In genomic region chr4:66126181-66126580, GRCm38 (mm10) we compare ENCODE assay signal across 12 mouse cellular contexts.
DNase-seq lines count a peak whose midpoint lies in the region.
"Had no signal": no experiment of that assay in that cellular context is flagged by ENCODE, and none has a peak within 500 bp of the region (broad histone marks: within the 10 kb centered on the region; RNA-seq: fewer than 3 reads in every experiment).

No protein-coding gene starts in this region.

- intact Hi-C loops in heart, postnatal 25 days (cut with DNase I), result no loop called here

- DNase-seq in embryo, embryonic 11 days, result peak; percentile 2
- DNase-seq in embryo, embryonic 9.5 days (ENCODE audit: extremely low spot score), result no peak
- peak; percentile 11 for DNase-seq in layer of hippocampus, adult 11-12 months (ENCODE audit: low spot score)
- DNase-seq in layer of hippocampus, postnatal 10 days (ENCODE audit: low spot score in 2 of 2), result no peak
- peak; percentile 6 for DNase-seq in right cerebral cortex, adult 18-20 months
- DNase-seq in right cerebral cortex, postnatal 14 days, result no peak
- peak; percentile 31 for DNase-seq in telencephalon, adult 2 months (ENCODE audit: low read depth, low spot score)
- no peak for DNase-seq in heart, postnatal 25 days (ENCODE audit: low spot score)
- DNase-seq: adrenal gland, postnatal 14 days; gastrocnemius, postnatal 10 days; heart, adult 18-20 months; heart, postnatal 10 days had no signal

Comparison
In these comparisons a context has a peak if more than half of its experiments do, and no peak if none do; other contexts are left out.
1. DNase-seq: peak in embryo, embryonic 11 days (single experiment), layer of hippocampus, adult 11-12 months (single experiment), right cerebral cortex, adult 18-20 months (single experiment) and telencephalon, adult 2 months (single experiment); none in embryo, embryonic 9.5 days (single experiment), layer of hippocampus, postnatal 10 days (0 of 2), right cerebral cortex, postnatal 14 days (single experiment) and heart, postnatal 25 days (single experiment).